Mouse (Mus musculus) embryonic facial prominence, embryonic 13.5 days (tissue): ENCODE data around the gene Prex1. TPM values are rescaled to one million over a fixed set of nuclear protein-coding genes. Genes with fewer than 3 reads are reported as not detected.
A peak's percentile ranks its signal among the peaks of the same experiment; 100 is the strongest.
"Not testable (repeated sequence)": the region's sequence is repeated elsewhere in the genome, so short reads cannot be mapped to it uniquely, and the experiment has no call there.

Source experiments
- ATAC-seq: fragments of 200-750 bp; cut with Nextera tagmentation; 2 replicates; pipeline ENCODE4 v1.8.0; 2017; ENCODE audit warnings: low read depth; ENCODE audit not compliant: insufficient number of reproducible peaks, insufficient read depth, low FRiP score, low TSS enrichment
- H3K27ac ChIP-seq: fragments of 300-500 bp; sonication (generic); 2 replicates; pipeline ENCODE4 v1.5.1; 2015; ENCODE audit warnings: moderate library complexity, mild to moderate bottlenecking, inconsistent platforms
- H3K27me3 ChIP-seq: fragments of 300-500 bp; sonication (generic); 2 replicates; pipeline ENCODE4 v1.6.1; 2015; ENCODE audit warnings: mild to moderate bottlenecking, inconsistent platforms
- H3K36me3 ChIP-seq: fragments of 300-500 bp; sonication (generic); 2 replicates; pipeline ENCODE4 v1.6.1; 2015; ENCODE audit warnings: mild to moderate bottlenecking, inconsistent platforms
- H3K4me1 ChIP-seq: fragments of 300-500 bp; sonication (generic); 2 replicates; pipeline ENCODE4 v1.6.1; 2015; ENCODE audit warnings: inconsistent platforms
- H3K4me2 ChIP-seq: fragments of 300-500 bp; sonication (generic); 2 replicates; pipeline ENCODE4 v1.6.1; 2015; ENCODE audit warnings: moderate library complexity, mild to moderate bottlenecking, inconsistent platforms
- H3K4me3 ChIP-seq: fragments of 300-500 bp; sonication (generic); 2 replicates; pipeline ENCODE4 v1.5.1; 2015; ENCODE audit warnings: mild to moderate bottlenecking, inconsistent platforms
- H3K9ac ChIP-seq: fragments of 300-500 bp; sonication (generic); 2 replicates; pipeline ENCODE4 v1.6.1; 2015; ENCODE audit warnings: mild to moderate bottlenecking, inconsistent platforms
- H3K9me3 ChIP-seq: fragments of 300-500 bp; sonication (generic); 2 replicates; pipeline ENCODE4 v1.6.1; 2016; ENCODE audit warnings: inconsistent platforms
- WGBS: fragments of 180-500 bp; shearing (Covaris S2); methylation state at CpG from one replicate; pipeline ENCODE4 v1.1.7; 2015; ENCODE audit warnings: mixed read lengths; 5-methylcytosine and 5-hydroxymethylcytosine counted together
- polyA plus RNA-seq: library from polyadenylated mRNA; unstranded; fragments of >200 nt; fragmentation: Nextera tagmentation; extraction: Ambion mirVana; gene quantifications from 2 replicates; pipeline ENCODE4 v1.2.1, GENCODE M21; 2015

The Prex1 gene
- polyA plus RNA-seq, 1 experiment from 2014 or later, result 28.4 TPM

DNA sequence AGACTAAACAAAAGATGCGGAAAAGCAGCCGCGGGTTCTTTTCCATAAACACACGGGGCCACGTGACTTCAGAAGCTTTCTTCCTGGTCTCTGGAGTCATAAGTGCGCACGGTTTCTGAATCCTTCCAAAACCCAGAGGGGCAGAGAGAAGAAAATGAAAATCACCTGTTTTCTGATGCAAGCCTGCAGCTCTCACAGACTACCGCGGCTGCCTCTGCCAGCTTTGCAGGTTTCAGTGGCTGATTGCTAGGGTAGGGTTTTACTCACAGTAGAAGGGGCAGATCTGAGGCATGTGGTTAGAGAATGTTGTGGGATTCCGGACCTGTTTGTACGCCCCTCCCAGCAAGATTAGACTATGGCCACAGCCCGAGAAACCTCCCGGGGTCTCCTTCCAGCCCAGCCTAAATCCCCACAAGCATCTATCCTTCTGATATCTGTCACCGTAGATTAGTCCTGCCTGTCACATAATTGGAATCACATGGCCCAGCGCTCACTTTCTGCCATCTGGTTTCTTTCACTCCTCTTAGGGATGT is 21.9 kb upstream of the Prex1 start:
- no peaks in the 10 kb centered on the region for H3K36me3 ChIP-seq
- H3K27ac ChIP-seq, result peak overlapping the region; percentile 91
- no peak overlapping the region for H3K9ac ChIP-seq
- no peaks in the 10 kb centered on the region for H3K27me3 ChIP-seq
- peak overlapping the region; percentile 47 for H3K4me2 ChIP-seq
- WGBS, result 9% methylated on average over 15 of the region's 15 CpGs
- peaks cover 25% of the 10 kb centered on the region for H3K4me1 ChIP-seq
- peak overlapping the region; percentile 16 for H3K4me3 ChIP-seq
- H3K9me3 ChIP-seq, result no peaks in the 10 kb centered on the region
- ATAC-seq, result peak; percentile 38; the same call in 1 of the 2 replicates

DNA sequence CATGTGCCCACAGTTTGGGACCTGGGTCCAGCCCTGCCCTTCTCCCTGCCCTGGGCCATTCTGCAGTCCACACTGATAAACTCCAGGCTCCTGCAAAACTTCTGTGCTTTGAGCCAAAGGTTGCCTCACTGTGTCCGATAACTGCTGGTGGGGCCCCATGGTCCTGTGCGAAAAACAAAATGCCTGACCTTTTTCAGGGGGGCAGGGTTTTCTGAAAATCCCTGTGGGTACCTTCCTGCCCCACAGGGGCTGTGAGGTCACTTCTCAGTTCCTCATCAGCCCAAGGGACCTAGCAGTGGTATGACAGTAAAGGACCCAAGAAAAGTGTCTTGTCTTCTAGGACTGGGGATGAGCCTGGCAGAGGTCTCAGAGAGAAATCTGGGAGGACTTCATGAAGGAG is 19.2 kb upstream of the Prex1 start:
- no peak overlapping the region for H3K9ac ChIP-seq
- no peaks in the 10 kb centered on the region for H3K36me3 ChIP-seq
- no peak for ATAC-seq
- peaks cover 43% of the 10 kb centered on the region for H3K4me1 ChIP-seq
- 94% methylated on average over 2 of the region's 2 CpGs for WGBS
- no peak overlapping the region for H3K4me2 ChIP-seq
- no peaks in the 10 kb centered on the region for H3K9me3 ChIP-seq
- no peaks in the 10 kb centered on the region for H3K27me3 ChIP-seq
- no peak overlapping the region for H3K27ac ChIP-seq
- no peak overlapping the region for H3K4me3 ChIP-seq

DNA sequence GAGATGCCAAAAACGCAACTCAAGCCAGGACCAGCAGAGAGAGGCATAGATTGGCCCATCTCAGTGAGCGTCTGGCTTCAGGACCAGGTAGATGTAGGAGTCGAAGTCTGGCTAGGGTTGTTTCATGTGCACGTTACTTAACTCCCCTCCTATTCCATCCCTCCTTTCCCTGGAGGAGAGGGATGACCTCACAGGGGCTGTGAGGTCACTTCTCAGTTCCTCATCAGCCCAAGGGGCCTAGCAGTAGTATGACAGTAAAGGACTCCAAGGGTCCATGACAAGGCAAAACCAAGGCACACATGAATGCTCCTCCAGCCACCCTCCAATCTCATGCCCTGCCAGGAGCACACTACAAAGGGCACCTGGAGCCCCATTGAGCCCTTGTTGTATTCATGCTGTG is 18.5 kb upstream of the Prex1 start:
- no peak overlapping the region for H3K27ac ChIP-seq

DNA sequence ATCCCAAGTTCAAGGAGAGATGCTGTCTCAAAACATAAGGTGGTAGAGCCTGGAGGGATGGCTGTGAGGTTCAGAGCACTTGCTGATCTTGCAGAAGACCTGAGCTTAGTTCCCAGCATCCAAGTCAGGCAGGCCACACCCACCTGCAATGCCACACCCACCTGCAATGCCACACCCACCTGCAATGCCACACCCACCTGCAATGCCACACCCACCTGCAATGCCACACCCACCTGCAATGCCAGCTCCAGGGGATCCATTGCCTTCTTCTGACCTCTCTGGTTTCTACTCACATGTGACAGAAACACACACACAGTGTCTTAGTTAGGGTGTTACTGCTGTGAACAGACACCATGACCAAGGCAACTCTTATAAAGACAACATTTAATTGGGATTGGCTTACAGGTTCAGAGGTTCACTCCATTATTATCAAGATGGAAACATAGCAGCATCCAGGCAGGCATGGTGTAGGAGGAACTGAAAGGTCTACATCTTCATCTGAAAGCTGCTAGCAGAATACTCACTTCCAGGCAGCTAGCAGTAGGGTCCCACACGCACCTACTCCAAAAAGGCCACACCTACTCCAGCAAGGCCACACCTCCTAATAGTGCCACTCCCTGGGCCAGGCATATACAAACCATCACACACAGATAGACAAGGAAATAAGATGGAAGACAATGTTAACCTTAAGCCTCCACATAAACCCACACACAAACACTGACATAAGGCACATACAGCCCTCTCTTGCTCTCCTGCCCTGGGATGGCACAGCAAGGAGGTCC is 17.7 kb upstream of the Prex1 start:
- H3K4me3 ChIP-seq, H3K27ac ChIP-seq, H3K4me2 ChIP-seq, H3K9ac ChIP-seq, ATAC-seq, H3K9me3 ChIP-seq, H3K27me3 ChIP-seq, H3K36me3 ChIP-seq: not testable (repeated sequence)
- 94% methylated on average over 1 of the region's 1 CpGs for WGBS
- peaks cover 40% of the 10 kb centered on the region for H3K4me1 ChIP-seq

More for the DNA sequence above, 18.5 kb upstream of the Prex1 start:
- no peak for ATAC-seq
- H3K4me3 ChIP-seq, result no peak overlapping the region
- H3K4me2 ChIP-seq, result no peak overlapping the region
- no peaks in the 10 kb centered on the region for H3K36me3 ChIP-seq
- no peaks in the 10 kb centered on the region for H3K9me3 ChIP-seq
- peaks cover 42% of the 10 kb centered on the region for H3K4me1 ChIP-seq
- H3K27me3 ChIP-seq, result no peaks in the 10 kb centered on the region
- WGBS, result 90% methylated on average over 4 of the region's 4 CpGs
- no peak overlapping the region for H3K9ac ChIP-seq

DNA sequence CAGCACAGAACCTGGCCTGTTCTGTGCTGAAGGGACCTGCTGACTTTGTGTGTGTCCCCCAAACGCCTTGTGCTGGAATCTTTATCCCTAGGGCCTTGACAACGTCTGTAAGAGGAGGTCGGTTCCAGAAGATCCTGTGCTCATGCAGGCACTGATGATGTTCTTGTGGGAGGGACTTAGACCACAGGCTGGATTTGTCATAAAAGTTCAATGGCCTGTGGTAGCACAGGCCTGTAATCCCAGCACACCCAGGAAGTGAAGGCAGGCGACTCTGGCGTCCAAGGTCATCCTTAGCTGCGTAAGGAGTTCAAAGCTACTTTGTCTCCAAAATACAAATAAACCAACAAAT is 16.9 kb upstream of the Prex1 start:
- ATAC-seq, result no peak
- WGBS, result 54% methylated on average over 6 of the region's 6 CpGs
- Histone ChIP-seq H3K4me1 (peaks cover 34% of the 10 kb centered on the region), H3K9ac (no peak overlapping the region), H3K27ac (peak overlapping the region; percentile 68), H3K27me3 (no peaks in the 10 kb centered on the region), H3K36me3 (no peaks in the 10 kb centered on the region), H3K9me3 (no peaks in the 10 kb centered on the region), H3K4me2 (no peak overlapping the region), H3K4me3 (no peak overlapping the region)

DNA sequence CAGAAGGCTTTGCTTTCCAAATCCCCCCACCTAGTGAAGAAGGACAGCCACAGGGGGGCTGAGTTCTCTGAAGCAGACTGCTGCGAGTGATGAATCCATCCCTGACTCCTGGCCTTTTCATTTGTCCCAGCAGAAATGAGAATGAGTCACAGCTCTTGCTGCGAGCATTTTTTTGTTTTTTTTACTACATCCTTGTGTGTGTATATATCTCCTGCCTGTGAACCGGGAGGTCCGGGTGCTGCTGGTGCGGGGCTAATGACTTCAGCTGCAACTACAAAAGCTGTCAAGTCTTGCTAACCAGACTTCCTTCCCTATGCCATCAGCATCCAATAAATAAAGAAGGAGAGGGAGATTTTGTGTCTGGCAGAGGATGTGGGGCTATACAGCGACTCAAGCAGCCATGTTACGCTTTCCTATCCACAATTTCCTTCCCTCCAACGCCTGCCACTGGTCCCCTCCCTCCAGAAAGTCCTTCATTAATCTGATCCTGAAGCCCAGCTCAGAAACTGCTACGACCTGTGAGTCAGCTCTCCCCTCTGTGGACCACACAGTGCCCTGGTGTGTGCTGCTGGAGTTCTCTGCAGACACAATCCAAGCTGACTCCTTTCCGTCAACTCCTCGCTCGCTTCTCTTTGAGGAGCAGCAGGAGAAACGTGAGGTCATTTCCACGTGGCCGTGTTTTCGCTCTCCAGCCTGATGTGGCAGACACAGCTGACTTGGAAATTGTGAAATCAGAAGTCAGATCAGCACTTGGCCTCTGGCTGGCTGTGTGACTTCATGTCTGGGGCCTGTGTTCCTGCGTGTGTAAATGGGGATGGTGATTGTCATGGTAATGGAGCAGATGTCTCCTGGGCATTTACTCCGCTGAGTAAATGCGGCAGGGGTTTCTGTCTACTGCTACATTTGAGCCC is 16.3 kb upstream of the Prex1 start:
- H3K36me3 ChIP-seq, result no peaks in the 10 kb centered on the region
- peak overlapping the region; percentile 68 for H3K27ac ChIP-seq
- no peak for ATAC-seq
- no peak overlapping the region; the same call in 1 of the 2 replicates for H3K4me2 ChIP-seq
- H3K27me3 ChIP-seq, result no peaks in the 10 kb centered on the region
- H3K4me3 ChIP-seq, result no peak overlapping the region
- 22% methylated on average over 19 of the region's 19 CpGs for WGBS
- H3K9me3 ChIP-seq, result no peaks in the 10 kb centered on the region
- no peak overlapping the region for H3K9ac ChIP-seq
- peaks cover 29% of the 10 kb centered on the region for H3K4me1 ChIP-seq

DNA sequence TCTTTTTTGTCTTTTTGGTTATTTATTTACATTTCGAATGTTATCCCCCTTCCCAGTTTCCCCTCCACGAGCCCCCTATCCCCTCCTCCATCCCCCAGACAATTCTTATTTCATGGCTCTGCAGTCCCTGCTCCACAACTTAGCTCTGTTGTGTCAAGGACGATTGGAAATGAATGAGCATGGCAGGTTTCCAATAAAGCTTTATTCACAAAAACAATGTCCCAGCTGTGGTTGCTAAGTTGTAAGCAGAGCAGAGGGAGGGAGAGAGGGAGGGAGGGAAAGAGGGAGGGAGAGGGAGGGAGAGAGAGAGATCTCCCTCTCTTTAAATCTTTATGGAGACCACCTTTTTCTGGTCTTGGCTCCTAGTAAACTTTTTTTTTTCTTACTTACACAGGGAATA is 15.4 kb upstream of the Prex1 start:
- no peak for ATAC-seq
- Histone ChIP-seq H3K4me3 (no peak overlapping the region), H3K36me3 (no peaks in the 10 kb centered on the region), H3K9me3 (no peaks in the 10 kb centered on the region), H3K27ac (no peak overlapping the region), H3K27me3 (no peaks in the 10 kb centered on the region), H3K9ac (no peak overlapping the region), H3K4me1 (peaks cover 22% of the 10 kb centered on the region), H3K4me2 (no peak overlapping the region)
- whole genome bisulfite sequencing, result 61% methylated on average over 3 of the region's 3 CpGs

DNA sequence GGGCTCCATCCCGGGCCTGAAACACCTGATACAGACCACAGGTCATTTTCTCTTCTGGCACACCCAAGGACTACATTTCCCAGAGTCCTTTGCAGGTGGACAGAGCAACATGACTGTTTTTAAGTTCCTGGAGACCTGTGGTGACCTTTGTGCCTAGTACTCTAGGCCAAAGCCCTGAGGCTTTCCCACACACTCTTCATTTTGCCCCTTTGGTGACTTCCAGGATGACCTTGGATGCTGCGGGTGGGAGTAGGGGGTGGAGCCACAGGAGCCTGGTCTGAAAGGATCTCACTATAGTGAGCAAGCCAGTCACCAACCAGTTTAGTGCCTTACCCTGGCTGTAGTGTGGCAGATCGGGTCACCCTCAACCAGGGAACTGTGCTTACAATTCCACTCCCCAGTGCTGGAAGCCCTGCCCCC is 14.6 kb upstream of the Prex1 start:
- Histone ChIP-seq H3K9me3 (no peaks in the 10 kb centered on the region), H3K36me3 (no peaks in the 10 kb centered on the region), H3K27me3 (no peaks in the 10 kb centered on the region), H3K27ac (no peak overlapping the region), H3K4me1 (peaks cover 22% of the 10 kb centered on the region), H3K4me3 (no peak overlapping the region), H3K9ac (no peak overlapping the region), H3K4me2 (no peak overlapping the region)
- 45% methylated on average over 3 of the region's 3 CpGs for WGBS
- no peak for ATAC-seq

DNA sequence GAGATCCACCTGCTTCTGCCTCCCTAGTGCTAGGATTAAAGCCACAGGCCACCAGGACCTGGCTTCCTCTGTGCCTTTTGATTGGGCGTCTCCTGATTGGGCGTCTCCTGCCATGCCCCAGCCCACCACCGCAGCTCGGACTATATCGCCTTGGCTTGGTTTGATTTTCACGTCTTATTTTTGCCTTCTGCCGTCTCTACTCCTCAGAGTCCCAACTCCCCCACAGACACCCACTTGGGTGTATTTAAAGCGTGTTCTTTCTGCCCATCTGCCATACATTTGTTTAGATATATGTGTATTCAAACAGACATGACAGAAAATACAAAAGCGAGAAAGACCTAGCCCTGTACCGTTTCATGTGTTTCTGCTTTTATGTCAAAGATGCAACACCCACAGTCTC is 14.2 kb upstream of the Prex1 start:
- no peak overlapping the region for H3K4me2 ChIP-seq
- no peak overlapping the region for H3K4me3 ChIP-seq
- 69% methylated on average over 10 of the region's 10 CpGs for WGBS
- H3K9me3 ChIP-seq, result no peaks in the 10 kb centered on the region
- no peak overlapping the region for H3K9ac ChIP-seq
- H3K4me1 ChIP-seq, result peaks cover 22% of the 10 kb centered on the region
- no peaks in the 10 kb centered on the region for H3K36me3 ChIP-seq
- ATAC-seq, result no peak
- no peaks in the 10 kb centered on the region for H3K27me3 ChIP-seq
- H3K27ac ChIP-seq, result no peak overlapping the region

DNA sequence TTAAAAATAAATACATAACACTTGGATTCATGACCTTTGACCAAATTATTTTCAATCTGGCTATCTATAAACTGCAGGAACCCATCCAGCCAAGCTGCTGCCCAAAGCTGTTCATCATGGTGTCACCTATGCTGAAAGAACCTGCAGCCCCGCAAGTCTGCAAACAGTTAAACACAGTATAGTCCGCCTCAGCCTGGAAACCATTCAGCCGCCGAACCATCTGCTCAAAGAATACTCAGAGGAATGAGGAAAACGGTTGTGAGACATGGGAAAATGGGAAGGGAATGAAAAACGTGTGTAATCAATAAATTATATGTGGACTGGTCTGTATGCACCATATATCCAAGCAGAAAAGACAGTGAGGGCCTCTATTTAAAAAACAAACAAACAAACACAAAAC is 13.3 kb upstream of the Prex1 start:
- no peak overlapping the region for H3K4me2 ChIP-seq
- no peak for ATAC-seq
- H3K9ac ChIP-seq, result no peak overlapping the region
- WGBS, result 29% methylated on average over 6 of the region's 6 CpGs
- H3K27me3 ChIP-seq, result no peaks in the 10 kb centered on the region
- no peaks in the 10 kb centered on the region for H3K36me3 ChIP-seq
- H3K9me3 ChIP-seq, result no peaks in the 10 kb centered on the region
- no peak overlapping the region for H3K27ac ChIP-seq
- no peak overlapping the region for H3K4me3 ChIP-seq
- peaks cover 22% of the 10 kb centered on the region for H3K4me1 ChIP-seq

DNA sequence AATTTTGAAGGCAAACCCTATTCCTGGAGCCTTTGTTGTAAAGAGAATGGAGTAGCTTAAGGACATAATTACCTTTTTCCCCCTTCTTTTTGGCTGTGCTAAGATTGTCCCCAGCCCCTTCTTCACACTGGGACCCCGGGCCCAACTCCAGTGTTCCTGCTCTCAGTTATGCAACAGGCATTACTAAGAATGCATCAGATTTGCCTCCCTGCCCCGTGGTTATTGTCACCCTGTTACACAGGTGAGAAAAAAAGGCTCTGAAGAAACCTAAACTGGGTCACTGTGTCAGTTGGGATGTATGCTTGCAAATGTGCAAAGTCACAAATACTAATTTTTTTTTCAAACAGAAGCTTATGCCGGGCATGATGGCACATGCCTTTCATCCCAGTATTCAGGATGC is 6.8 kb upstream of the Prex1 start:
- Histone ChIP-seq H3K4me2 (no peak overlapping the region), H3K4me3 (no peak overlapping the region), H3K9me3 (no peaks in the 10 kb centered on the region), H3K36me3 (no peaks in the 10 kb centered on the region), H3K27ac (no peak overlapping the region; the same call in 1 of the 2 replicates), H3K27me3 (no peaks in the 10 kb centered on the region), H3K9ac (no peak overlapping the region), H3K4me1 (peaks cover 7% of the 10 kb centered on the region)
- 67% methylated on average over 3 of the region's 3 CpGs for WGBS
- no peak for ATAC-seq
